16 mouse cellular contexts compared by ENCODE assay signal in genomic region chr4:155551073-155551472, GRCm38 (mm10).
"Had no signal": no experiment of that assay in that cellular context is flagged by ENCODE, and none has a peak within 500 bp of the region (broad histone marks: within the 10 kb centered on the region; RNA-seq: fewer than 3 reads in every experiment).

No protein-coding gene starts in this region.

- H3K27ac ChIP-seq: limb, embryonic 10.5 days; limb, embryonic 13.5 days; liver, embryonic 13.5 days; midbrain, embryonic 10.5 days; stomach, postnatal 0 days had no signal

- H3K27me3 ChIP-seq: limb, embryonic 13.5 days; liver, embryonic 13.5 days; megakaryocyte, embryonic 14.5 days had no signal

- H3K4me1 ChIP-seq: limb, embryonic 10.5 days; limb, embryonic 13.5 days; midbrain, embryonic 10.5 days had no signal

- DNase-seq: kidney, adult 18-20 months; kidney, postnatal 14 days; kidney, postnatal 4 days; layer of hippocampus, postnatal 36 days; liver; liver, embryonic 13.5 days; lung, embryonic 14.5 days; lung, postnatal 10 days; midbrain, embryonic 14.5 days; thymus, adult 18-20 months; thymus, postnatal 36 days had no signal

- H3K4me3 ChIP-seq: limb, embryonic 10.5 days; limb, embryonic 13.5 days; liver, embryonic 13.5 days; megakaryocyte, embryonic 14.5 days; midbrain, embryonic 10.5 days had no signal
